Mouse (Mus musculus) left cerebral cortex, postnatal 25 days (tissue): Measurements from ENCODE around the gene Gm28230. TPM values are rescaled to one million over a fixed set of nuclear protein-coding genes. Genes with fewer than 3 reads are reported as not detected.

Experiments used
- DNase-seq, 2 experiments: peaks; one replicate each; pipeline ENCODE4 v3.0.0; 2022; ENCODE audit warnings: low spot score in 2 of 2, mixed read lengths in 1 of 2
- intact Hi-C: fragments of 180-260 bp; cut with DNase I; formaldehyde crosslinking; loops from one replicate; pipeline ENCODE4 v1.15.1; 2025
- total RNA-seq, 2 experiments: library from RNA; stranded (reverse); gene quantifications; 2 replicates each; pipeline ENCODE4 v1.2.3; 2021

Gm28230 gene
- not detected for total RNA-seq

GRCm38 (mm10) chr2:74726551-74726950 is at the start of gene Gm28230:
TSS of gene Gm28230 (plus strand) at chr2:74726728.
- intact Hi-C loops: no loop called here
- DNase-seq: no peak

DNA sequence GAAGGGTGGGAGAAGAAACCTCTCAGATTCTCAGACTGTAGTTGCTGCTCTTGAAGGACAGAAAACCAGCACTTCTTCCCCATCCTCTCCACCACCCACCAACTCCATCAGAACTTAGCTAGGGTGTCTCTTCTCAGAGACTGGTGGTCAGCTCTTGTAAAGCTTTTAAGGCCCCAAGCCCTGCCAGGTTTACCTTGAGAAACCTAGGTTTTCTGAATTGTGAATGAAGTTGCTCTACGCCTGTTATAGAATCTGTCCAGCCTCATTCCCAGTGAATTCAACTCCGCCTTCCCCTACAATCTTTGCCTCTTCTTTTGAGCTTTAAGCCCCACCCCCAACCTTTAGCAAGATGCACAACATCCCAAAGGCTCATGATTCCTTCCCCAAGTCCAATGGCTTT is 49.4 kb upstream of the Gm28230 start:
- intact Hi-C loops: no loop called here

GRCm38 (mm10) chr2:74678891-74679595 is 47.5 kb upstream of the Gm28230 start, which contains the start of gene Hoxd11:
TSS of gene Hoxd11 (plus strand) at chr2:74679557.
- intact Hi-C loops: no loop called here
- no peak for DNase-seq

More for the DNA sequence above, 49.4 kb upstream of the Gm28230 start:
- no peak for DNase-seq

DNA sequence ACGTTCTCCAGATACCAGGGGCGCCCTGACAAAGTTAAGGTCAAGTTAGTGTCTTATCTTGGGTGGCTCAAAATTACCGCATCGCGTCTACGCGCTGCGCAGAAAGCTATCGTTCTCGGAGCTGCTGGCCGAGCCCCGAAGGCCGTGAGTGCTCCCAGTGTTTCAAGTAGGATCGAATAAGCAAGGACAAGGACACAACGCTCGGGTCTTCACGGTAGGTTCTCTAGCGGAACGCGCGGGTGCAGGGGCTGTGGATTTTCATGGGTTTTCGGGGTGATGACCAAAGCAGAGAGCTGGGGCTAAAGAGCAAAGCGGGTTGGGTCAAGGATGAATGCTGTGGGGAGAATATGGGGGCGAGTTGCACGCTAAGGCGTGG is 46.9 kb upstream of the Gm28230 start:
- intact Hi-C loops: no loop called here
- DNase-seq: no peak

DNA sequence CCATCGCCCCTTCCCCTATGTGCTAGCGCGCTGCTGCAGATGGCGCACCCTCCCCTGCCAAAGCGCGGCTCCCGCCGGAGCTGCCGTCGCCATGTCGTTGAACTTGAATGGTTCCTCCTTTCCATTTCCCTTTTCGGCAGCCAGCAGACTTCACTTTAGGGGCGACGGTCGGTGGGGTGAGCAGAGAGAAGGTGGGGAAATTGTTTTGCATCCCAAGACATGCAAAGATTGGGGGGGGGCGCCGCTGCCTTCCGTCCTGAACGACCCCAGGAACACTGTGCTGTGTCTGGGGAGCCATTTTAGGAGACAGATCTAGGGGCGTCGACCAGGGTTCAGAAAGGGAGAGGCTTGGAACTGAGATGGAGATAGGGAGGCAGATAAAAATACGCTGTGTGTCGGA is 46.5 kb upstream of the Gm28230 start:
- intact Hi-C loops: no loop called here
- no peak for DNase-seq

- DNase-seq: no peak
- intact Hi-C loops: no loop called here
Observed at GRCm38 (mm10) chr2:74680561-74681398, 45.7 kb upstream of the Gm28230 start.

DNA sequence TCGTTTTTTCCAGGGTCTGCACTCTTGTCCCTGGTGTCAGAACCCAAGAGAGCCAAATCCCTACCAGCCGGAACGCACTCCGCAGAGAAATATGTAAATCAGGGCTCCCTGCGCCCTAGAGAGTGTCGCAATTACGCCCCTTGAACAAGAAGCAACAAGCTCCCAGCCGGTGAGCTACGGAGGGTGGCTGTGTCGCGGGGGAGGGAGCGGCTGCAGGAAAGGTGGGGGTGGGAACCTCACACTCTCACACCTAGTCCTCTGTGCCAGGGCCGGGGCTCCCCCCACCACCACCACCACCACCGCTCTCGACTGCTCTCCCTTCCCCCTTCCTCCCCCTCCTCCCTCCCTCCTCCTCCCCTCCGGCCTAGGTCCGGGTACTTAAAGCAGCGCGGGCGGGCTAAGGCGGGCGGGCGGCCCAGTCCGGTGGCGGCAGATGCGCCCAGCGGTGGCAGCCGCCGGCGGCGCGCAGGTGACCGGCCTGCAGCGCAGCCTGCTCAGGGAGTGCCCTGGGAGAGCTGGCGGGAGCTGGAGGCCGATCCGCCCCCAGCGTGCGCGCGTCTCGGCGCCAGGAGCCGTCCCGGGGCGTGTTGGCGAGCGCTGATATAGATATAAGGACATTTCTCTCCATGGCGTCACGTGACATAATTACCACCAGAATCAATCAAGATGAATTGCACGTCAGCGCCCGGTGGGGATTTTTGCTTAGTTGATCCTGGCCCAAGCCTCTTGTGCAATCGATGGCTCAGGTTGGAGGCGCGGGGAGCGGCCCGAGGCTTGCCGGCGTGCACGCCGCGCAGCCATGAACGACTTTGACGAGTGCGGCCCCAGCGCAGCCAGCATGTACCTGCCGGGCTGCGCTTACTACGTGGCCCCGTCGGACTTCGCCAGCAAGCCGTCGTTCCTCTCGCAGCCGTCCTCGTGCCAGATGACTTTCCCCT is 44.7 kb upstream of the Gm28230 start:
- no peak for DNase-seq
- intact Hi-C loops: no loop called here

DNA sequence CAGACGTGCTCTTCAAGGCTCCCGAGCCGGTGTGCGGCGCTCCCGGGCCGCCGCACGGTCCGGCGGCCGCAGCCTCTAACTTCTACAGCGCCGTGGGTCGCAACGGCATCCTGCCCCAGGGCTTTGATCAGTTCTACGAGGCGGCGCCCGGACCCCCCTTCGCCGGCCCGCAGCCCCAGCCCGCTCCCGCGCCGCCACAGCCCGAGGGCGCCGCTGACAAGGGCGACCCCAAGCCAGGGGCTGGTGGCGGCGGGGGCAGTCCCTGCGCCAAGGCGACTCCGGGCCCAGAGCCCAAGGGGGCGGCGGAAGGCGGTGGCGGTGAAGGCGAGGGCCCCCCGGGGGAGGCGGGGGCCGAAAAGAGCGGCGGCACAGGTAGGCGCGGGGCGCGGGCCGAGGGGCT is 43.7 kb upstream of the Gm28230 start:
- no peak for DNase-seq
- intact Hi-C loops: no loop called here

DNA sequence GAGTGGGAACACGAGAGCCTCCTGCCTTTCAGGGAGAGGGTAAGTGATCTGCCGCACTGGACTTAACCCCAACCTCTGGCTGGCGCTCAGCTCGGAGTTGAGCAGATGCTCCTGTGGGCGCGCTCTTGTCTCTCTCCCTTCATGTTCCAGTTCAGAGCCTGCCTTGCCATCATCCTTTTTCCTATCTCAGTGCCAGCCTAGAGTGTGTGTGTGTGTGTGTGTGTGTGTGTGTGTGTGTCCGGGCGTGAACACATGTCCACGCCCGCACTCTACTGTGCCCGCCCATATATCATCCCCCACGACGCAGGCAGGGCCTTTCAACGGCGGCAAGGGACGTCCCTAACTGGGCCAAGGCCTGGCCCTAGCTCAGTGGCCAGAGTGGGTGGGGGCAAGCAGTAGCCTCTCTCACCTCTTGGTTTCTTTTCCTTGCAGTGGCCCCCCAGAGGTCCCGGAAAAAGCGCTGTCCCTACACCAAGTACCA is 43.0 kb upstream of the Gm28230 start:
- no peak for DNase-seq
- intact Hi-C loops: no loop called here

DNA sequence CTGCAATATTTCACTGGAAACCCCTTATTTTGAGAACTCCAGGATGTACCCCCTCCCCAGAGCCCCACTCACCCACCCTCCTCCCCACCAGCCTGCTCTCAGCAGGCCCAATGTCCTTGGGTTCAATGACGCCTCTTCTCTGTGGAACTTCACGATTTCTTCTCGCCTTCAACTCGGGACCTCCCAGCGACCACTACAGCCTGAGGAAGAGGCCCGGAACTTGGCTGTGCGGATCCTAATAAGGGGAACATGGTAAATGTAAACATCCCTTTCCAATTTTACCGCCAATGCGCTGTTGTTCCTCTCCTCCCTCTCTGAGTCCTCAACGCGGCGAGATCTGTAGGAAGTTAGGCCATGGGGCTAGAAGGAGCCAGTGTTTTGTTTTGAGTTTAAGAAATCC is 42.4 kb upstream of the Gm28230 start:
- DNase-seq: no peak
- intact Hi-C loops: no loop called here

DNA sequence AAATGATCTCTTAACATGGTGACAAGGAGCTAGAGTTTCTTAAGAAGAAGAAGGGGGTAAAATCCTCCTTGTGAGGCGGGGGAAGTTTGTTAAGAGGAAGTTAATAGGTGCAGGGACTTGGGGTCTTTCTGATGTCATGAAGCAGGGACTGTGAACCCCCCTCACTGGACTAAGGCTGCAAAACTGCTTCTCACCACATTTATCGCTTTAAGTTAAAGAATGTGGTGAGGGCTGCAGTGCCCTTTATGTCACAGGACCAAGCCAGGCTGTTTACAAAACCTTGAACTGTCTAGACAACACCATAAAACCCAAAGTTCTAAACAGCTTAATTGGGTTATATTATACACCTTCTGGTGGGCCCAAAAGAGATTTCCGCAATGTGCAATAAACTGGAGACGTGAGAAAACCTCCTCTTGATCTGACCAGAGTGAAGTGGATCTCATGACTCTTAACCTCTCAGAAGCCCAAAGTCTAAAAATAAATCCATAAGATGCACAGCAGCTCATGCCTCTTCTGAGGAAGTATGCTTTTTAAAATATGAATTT is 41.4 kb upstream of the Gm28230 start:
- DNase-seq: no peak
- intact Hi-C loops: no loop called here

GRCm38 (mm10) chr2:74686301-74686987 is 40.1 kb upstream of the Gm28230 start:
- intact Hi-C loops: no loop called here
- peak; percentile 50 to 58 for DNase-seq

GRCm38 (mm10) chr2:74686988-74687697 is 39.4 kb upstream of the Gm28230 start:
- intact Hi-C loops: no loop called here

DNA sequence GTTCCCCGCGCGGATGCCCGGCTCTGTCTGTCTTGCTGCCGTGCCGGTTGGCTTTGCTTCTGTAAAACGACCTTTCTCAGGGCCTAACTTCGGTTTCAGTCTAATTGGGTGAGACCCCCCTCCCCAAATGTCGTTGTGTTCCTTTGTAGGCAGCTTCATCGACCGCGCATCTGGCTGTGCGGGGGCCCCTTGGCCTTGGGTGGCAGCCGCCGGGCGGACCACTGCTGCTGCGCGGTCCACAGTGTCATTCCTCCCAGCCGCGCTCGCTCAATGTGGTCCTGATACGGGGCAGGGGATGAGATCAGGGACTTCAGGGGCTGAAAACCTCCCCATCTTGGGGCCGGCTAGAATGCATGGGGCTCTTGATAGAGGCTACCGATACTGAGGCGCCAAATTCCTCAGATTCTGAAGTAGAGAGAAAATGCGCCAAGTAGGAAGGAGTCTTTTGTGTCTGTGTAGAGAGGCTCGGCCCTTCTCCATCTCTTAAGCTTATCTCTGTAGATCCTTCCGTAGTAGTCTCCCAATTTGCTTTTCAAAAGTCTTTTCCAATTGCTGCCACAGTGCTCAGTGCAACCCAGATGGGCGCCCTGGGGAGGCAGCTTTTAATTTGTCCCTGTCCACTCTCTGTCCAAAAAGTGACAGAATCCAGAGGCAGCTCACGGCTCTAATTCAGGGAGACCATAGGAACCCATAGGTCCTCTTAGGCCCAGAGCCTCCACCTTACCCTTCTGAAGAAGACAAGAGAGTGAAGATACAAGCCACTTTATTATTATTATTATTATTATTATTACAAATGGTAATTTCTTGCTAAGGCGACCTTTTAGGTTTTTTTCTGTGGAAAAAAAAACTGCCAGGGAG is 38.6 kb upstream of the Gm28230 start:
- intact Hi-C loops: no loop called here
- DNase-seq: no peak

More at GRCm38 (mm10) chr2:74686988-74687697, 39.4 kb upstream of the Gm28230 start:
- no peak for DNase-seq

DNA sequence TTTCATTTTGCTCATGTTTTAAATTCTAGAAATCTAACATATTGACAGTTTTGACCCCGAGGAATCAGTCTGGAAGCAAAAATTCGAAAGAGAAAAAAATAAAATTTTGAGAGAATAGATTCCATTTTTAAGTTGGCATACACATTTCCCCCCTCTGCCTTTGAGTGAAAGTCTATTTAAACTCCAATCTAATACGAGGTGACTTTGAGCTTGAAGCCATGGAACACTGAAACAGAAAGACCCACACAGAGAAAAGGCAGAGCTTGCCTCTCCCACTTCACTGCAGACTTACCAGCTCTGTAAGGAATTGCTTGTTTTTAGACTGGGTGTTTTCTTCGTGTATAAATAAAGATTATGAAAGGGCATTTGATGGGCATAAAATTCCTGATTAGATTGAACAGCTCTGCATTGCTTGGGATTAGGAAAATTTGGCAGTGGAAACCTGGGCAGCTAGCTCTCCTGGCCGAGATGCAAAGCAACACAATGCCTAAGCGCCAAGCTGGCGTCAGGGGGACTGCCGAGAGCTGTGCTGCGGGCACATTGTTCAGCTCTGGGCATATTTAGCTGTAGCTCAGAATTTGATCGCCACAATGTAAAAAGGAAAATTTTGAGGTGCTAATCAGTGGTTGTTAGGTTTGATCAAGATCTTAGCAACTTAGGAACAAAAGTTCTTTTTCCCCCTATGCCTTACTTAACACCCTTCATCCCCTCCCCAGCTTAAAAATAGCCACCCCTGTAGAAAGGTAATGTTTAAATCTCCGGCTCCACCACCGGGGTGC is 37.5 kb upstream of the Gm28230 start:
- intact Hi-C loops: no loop called here

GRCm38 (mm10) chr2:74689574-74690337 is 36.8 kb upstream of the Gm28230 start:
- no peak for DNase-seq
- intact Hi-C loops: no loop called here

More for the DNA sequence above, 37.5 kb upstream of the Gm28230 start:
- DNase-seq: no peak
